ENCODE assay signal across 23 mouse cellular contexts in genomic region chr13:93517223-93517622, GRCm38 (mm10). TPM values are rescaled to one million over a fixed set of nuclear protein-coding genes. Genes with fewer than 3 reads are reported as not detected.
DNase-seq lines count a peak whose midpoint lies in the region; ATAC-seq and TF ChIP-seq lines count a peak whose summit lies in the region.
"Had no signal": no experiment of that assay in that cellular context is flagged by ENCODE, and none has a peak within 500 bp of the region (broad histone marks: within the 10 kb centered on the region; RNA-seq: fewer than 3 reads in every experiment).

No protein-coding gene starts in this region.

- no peak for TF ChIP-seq POLR2A in limb, embryonic 14.5 days (IDR thresholded peaks at IDR 0.05; ENCODE audit: borderline replicate concordance, extremely low read depth, insufficient read depth, insufficient read length)

- no peaks in the 10 kb centered on the region for H3K9me3 ChIP-seq in limb, embryonic 14.5 days (ENCODE audit: control insufficient read depth, low read length)
- no peaks in the 10 kb centered on the region for H3K9me3 ChIP-seq in intestine, postnatal 0 days (ENCODE audit: control insufficient read depth)
- H3K9me3 ChIP-seq: forebrain, embryonic 12.5 days; G1E; heart, embryonic 10.5 days; heart, embryonic 15.5 days; hindbrain, embryonic 13.5 days had no signal

- 0 out of 2 replicates have a peak overlapping the region, but pooled peaks have one; percentile 43 for H3K27ac ChIP-seq in limb, embryonic 14.5 days (replicated peaks; ENCODE audit: low read depth, low read length)
- no peak overlapping the region for H3K27ac ChIP-seq in intestine, postnatal 0 days (ENCODE audit: low read depth, low read length)
- H3K27ac ChIP-seq: forebrain, embryonic 12.5 days; heart, embryonic 10.5 days; heart, embryonic 15.5 days; hindbrain, embryonic 13.5 days; hindbrain, postnatal 0 days had no signal

- no peak overlapping the region for H3K4me3 ChIP-seq in limb, embryonic 14.5 days (replicated peaks; ENCODE audit: low read length)
- H3K4me3 ChIP-seq in intestine, postnatal 0 days (ENCODE audit: low read depth, low read length): no peak overlapping the region
- H3K4me3 ChIP-seq: forebrain, embryonic 12.5 days; heart, embryonic 10.5 days; heart, embryonic 15.5 days; hindbrain, embryonic 13.5 days had no signal

- H3K36me3 ChIP-seq in limb, embryonic 14.5 days (ENCODE audit: control insufficient read depth, insufficient read depth, low read length): no peaks in the 10 kb centered on the region
- no peaks in the 10 kb centered on the region for H3K36me3 ChIP-seq in intestine, postnatal 0 days (ENCODE audit: control insufficient read depth, insufficient read depth)
- H3K36me3 ChIP-seq: forebrain, embryonic 12.5 days; G1E; heart, embryonic 10.5 days; heart, embryonic 15.5 days; hindbrain, embryonic 13.5 days had no signal

- H3K27me3 ChIP-seq in limb, embryonic 14.5 days (ENCODE audit: control insufficient read depth, insufficient read depth, low read length): no peaks in the 10 kb centered on the region
- H3K27me3 ChIP-seq in intestine, postnatal 0 days (replicated peaks; ENCODE audit: control insufficient read depth, insufficient read depth, low read length): no peaks in the 10 kb centered on the region
- H3K27me3 ChIP-seq: forebrain, embryonic 12.5 days; heart, embryonic 15.5 days; hindbrain, embryonic 13.5 days had no signal

- DNase-seq in kidney, postnatal 10 days: peak; percentile 10
- DNase-seq in kidney, adult 8-10 months: no peak
- DNase-seq in 3T3-L1 (ENCODE audit: low read depth, low spot score): peak; percentile 17
- DNase-seq in Muller cell, postnatal 12 days (ENCODE audit: inconsistent ontology term): peak; percentile 34
- peak; percentile 60 for DNase-seq in limb, embryonic 14.5 days (ENCODE audit: low spot score)
- DNase-seq in adrenal gland, adult 2 months: no peak
- DNase-seq: adrenal gland, postnatal 14 days; B cell, adult 2 months; cerebellum, adult 11-12 months; cerebellum, adult 9-10 months; cerebellum, postnatal 25 days; gastrocnemius, postnatal 10 days; heart, adult 18-20 months; heart, postnatal 14 days had no signal

- peaks cover 24% of the 10 kb centered on the region for H3K4me1 ChIP-seq in limb, embryonic 14.5 days (ENCODE audit: control insufficient read depth, insufficient read depth, low read length)
- H3K4me1 ChIP-seq in intestine, postnatal 0 days (replicated peaks; ENCODE audit: control insufficient read depth, insufficient read depth, low read length): no peaks in the 10 kb centered on the region
- H3K4me1 ChIP-seq: forebrain, embryonic 12.5 days; hindbrain, embryonic 13.5 days had no signal

- no peak for ATAC-seq in limb, embryonic 14.5 days (ENCODE audit: low FRiP score, low read depth)
- no peak for ATAC-seq in intestine, postnatal 0 days
- ATAC-seq: CD4-positive, CD25-positive, alpha-beta regulatory T cell, adult 4 months; forebrain, embryonic 16.5 days; hindbrain, postnatal 0 days had no signal

- H3K9ac ChIP-seq in limb, embryonic 14.5 days (ENCODE audit: low read depth, low read length, severe bottlenecking): no peak overlapping the region
- no peak overlapping the region for H3K9ac ChIP-seq in intestine, postnatal 0 days (ENCODE audit: low read depth, low read length)
- H3K9ac ChIP-seq: forebrain, embryonic 12.5 days; heart, embryonic 15.5 days; hindbrain, embryonic 13.5 days had no signal

- 0 out of 2 replicates have a peak overlapping the region, but pooled peaks have one; percentile 0 for H3K4me2 ChIP-seq in limb, embryonic 14.5 days (replicated peaks; ENCODE audit: low read depth, low read length, severe bottlenecking)
- no peak overlapping the region for H3K4me2 ChIP-seq in intestine, postnatal 0 days (replicated peaks; ENCODE audit: low read depth)
- H3K4me2 ChIP-seq: forebrain, embryonic 12.5 days; heart, embryonic 15.5 days; hindbrain, embryonic 13.5 days had no signal

- TF ChIP-seq CTCF in intestine, postnatal 0 days (IDR thresholded peaks at IDR 0.05; ENCODE audit: low read depth): no peak

RNA-seq across cellular contexts. Expression of gene Jmy, which starts 17.6 kb away (rescaled TPM):
- polyA plus RNA-seq in limb, embryonic 14.5 days (2012; rRNA removed): 8.3 and 8.4 TPM in 2 replicates
- polyA plus RNA-seq in limb, embryonic 14.5 days (2014; fragmentation: Nextera tagmentation; extraction: Ambion mirVana): 6.5 and 7.7 TPM in 2 replicates
- total RNA-seq in adrenal gland, adult 2 months (2021): 10 to 100 TPM; 42.7 to 48.6 TPM
- polyA plus RNA-seq in adrenal gland, adult 2 months (2012; rRNA removed): 24.9 and 30.3 TPM in 2 replicates
- polyA plus RNA-seq in intestine, postnatal 0 days (2015; fragmentation: Nextera tagmentation; extraction: Ambion mirVana): 3.3 and 3.8 TPM in 2 replicates

Comparison
In these comparisons a context has a peak if more than half of its experiments do, and no peak if none do; other contexts are left out.
1. DNase-seq: peak in kidney, postnatal 10 days (single experiment), 3T3-L1 (single experiment), Muller cell, postnatal 12 days (single experiment) and limb, embryonic 14.5 days (single experiment); none in kidney, adult 8-10 months (0 of 2) and adrenal gland, adult 2 months (single experiment).